8 mouse cellular contexts compared by ENCODE assay signal in the genomic region with DNA sequence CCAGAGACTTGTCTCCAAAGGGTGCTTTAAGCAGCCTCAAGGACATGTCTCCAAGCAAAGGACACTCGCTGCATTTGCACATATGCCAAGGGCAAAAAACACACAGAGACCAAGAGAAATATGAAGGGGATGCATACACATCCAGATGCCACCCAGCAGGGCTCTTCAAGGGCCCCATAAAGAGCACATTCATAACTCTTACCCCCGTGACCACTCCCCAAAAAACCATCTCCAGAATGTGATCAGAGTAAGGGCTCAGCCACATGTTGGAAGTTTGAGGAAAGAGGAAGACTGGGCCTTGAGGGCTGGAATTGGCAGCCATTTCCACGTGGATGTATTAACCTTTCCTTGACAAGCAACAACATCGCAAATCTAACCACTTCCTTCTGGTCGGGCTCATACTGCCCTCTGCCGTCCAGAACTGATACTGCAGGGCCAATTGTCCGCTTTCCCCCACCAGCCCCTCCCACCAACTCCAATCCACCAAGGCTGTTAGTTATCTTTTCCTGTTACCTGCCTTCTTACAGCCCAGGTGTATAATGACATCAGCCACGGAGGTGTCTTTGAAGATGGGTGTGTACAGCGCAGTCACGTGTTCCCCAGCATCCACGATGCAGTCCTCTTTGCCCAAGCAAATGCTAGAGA. TPM values are rescaled to one million over a fixed set of nuclear protein-coding genes. Genes with fewer than 3 reads are reported as not detected.
A peak's percentile ranks its signal among the peaks of the same experiment; 100 is the strongest.
DNase-seq lines count a peak whose midpoint lies in the region; ATAC-seq and TF ChIP-seq lines count a peak whose summit lies in the region.

No protein-coding gene starts in this region.

- no peak overlapping the region for H3K4me3 ChIP-seq in embryonic facial prominence, embryonic 13.5 days
- no peak overlapping the region for H3K4me3 ChIP-seq in liver, embryonic 13.5 days (replicated peaks)
- no peak overlapping the region for H3K4me3 ChIP-seq in neural tube, embryonic 12.5 days
- H3K4me3 ChIP-seq in testis, adult 2 months (ENCODE audit: control insufficient read depth, low read depth, low read length): no peak overlapping the region

- no peaks in the 10 kb centered on the region for H3K27me3 ChIP-seq in embryonic facial prominence, embryonic 13.5 days
- no peaks in the 10 kb centered on the region for H3K27me3 ChIP-seq in liver, embryonic 13.5 days
- no peaks in the 10 kb centered on the region for H3K27me3 ChIP-seq in neural tube, embryonic 12.5 days (replicated peaks)
- H3K27me3 ChIP-seq in testis, adult 2 months (ENCODE audit: control insufficient read depth, insufficient read depth, low read length): no peaks in the 10 kb centered on the region

- 0 out of 2 replicates have a peak, but pooled peaks cover under 1% of the 10 kb centered on the region for H3K4me1 ChIP-seq in embryonic facial prominence, embryonic 13.5 days
- no peaks in the 10 kb centered on the region for H3K4me1 ChIP-seq in liver, embryonic 13.5 days (replicated peaks)
- H3K4me1 ChIP-seq in neural tube, embryonic 12.5 days: no peaks in the 10 kb centered on the region
- H3K4me1 ChIP-seq in testis, adult 2 months (ENCODE audit: control insufficient read depth, insufficient read depth, low read length): peaks cover 2% of the 10 kb centered on the region; the same call in 1 of the 2 replicates

- H3K27ac ChIP-seq in embryonic facial prominence, embryonic 13.5 days: no peak overlapping the region
- no peak overlapping the region for H3K27ac ChIP-seq in liver, embryonic 13.5 days
- H3K27ac ChIP-seq in neural tube, embryonic 12.5 days: no peak overlapping the region
- H3K27ac ChIP-seq in testis, adult 2 months (ENCODE audit: control insufficient read depth, insufficient read depth, low read depth, low read length): no peak overlapping the region

- no peaks in the 10 kb centered on the region for H3K36me3 ChIP-seq in embryonic facial prominence, embryonic 13.5 days
- H3K36me3 ChIP-seq in liver, embryonic 13.5 days: no peaks in the 10 kb centered on the region
- H3K36me3 ChIP-seq in neural tube, embryonic 12.5 days: no peaks in the 10 kb centered on the region
- no peaks in the 10 kb centered on the region for H3K36me3 ChIP-seq in testis, adult 2 months (ENCODE audit: control insufficient read depth, insufficient read depth, low read length)

- ATAC-seq in embryonic facial prominence, embryonic 13.5 days (ENCODE audit: insufficient number of reproducible peaks, insufficient read depth, low FRiP score, low TSS enrichment, low read depth): no peak; the same call in 1 of the 2 replicates
- no peak for ATAC-seq in liver, embryonic 13.5 days (ENCODE audit: low read depth)
- ATAC-seq in neural tube, embryonic 12.5 days (ENCODE audit: low FRiP score, low read depth): peak; percentile 48

- no peak for TF ChIP-seq POLR2A in testis, adult 2 months (IDR thresholded peaks at IDR 0.05; ENCODE audit: control insufficient read depth, low read depth, low read length)

- peak; percentile 88 for DNase-seq in CD4-positive, CD25-positive, alpha-beta regulatory T cell, adult 2 months (ENCODE audit: low read depth, low spot score)
- peak; percentile 79 to 84 for DNase-seq in adrenal gland, postnatal 36 days
- DNase-seq in heart, adult 8-10 months (ENCODE audit: low spot score): peak; percentile 79
- DNase-seq in kidney, postnatal 10 days: peak; percentile 89
- peak; percentile 34 for DNase-seq in liver, embryonic 13.5 days

- 12% methylated on average over 11 of the region's 11 CpGs for WGBS in embryonic facial prominence, embryonic 13.5 days
- WGBS in liver, embryonic 13.5 days (ENCODE audit: insufficient replicate concordance): 12% methylated on average over 11 of the region's 11 CpGs
- 13% methylated on average over 11 of the region's 11 CpGs for WGBS in neural tube, embryonic 12.5 days

- peak; percentile 97 for TF ChIP-seq CTCF in testis, adult 2 months (IDR thresholded peaks at IDR 0.05; ENCODE audit: control insufficient read depth, insufficient read depth, insufficient replicate concordance, low read depth, low read length)

- peak overlapping the region; percentile 38 for H3K4me2 ChIP-seq in embryonic facial prominence, embryonic 13.5 days
- no peak overlapping the region for H3K4me2 ChIP-seq in liver, embryonic 13.5 days
- no peak overlapping the region for H3K4me2 ChIP-seq in neural tube, embryonic 12.5 days (replicated peaks)

- H3K9ac ChIP-seq in embryonic facial prominence, embryonic 13.5 days: no peak overlapping the region
- H3K9ac ChIP-seq in liver, embryonic 13.5 days: no peak overlapping the region
- no peak overlapping the region for H3K9ac ChIP-seq in neural tube, embryonic 12.5 days

- H3K9me3 ChIP-seq in embryonic facial prominence, embryonic 13.5 days: no peaks in the 10 kb centered on the region
- no peaks in the 10 kb centered on the region for H3K9me3 ChIP-seq in liver, embryonic 13.5 days (replicated peaks)
- no peaks in the 10 kb centered on the region for H3K9me3 ChIP-seq in neural tube, embryonic 12.5 days

RNA-seq across cellular contexts. Expression of gene Slc26a9, which starts 21.7 kb away (rescaled TPM):
- total RNA-seq in adrenal gland, postnatal 36 days (2021): not detected
- polyA plus RNA-seq in embryonic facial prominence, embryonic 13.5 days (2015; fragmentation: Nextera tagmentation; extraction: Ambion mirVana): not detected in 2 replicates
- total RNA-seq in heart, adult 8-10 months (2022): under 1 TPM in 3 of 4 experiments, not detected in 1; 0.06 to 0.16 (median 0.09) TPM
- polyA plus RNA-seq in liver, embryonic 13.5 days (2015; fragmentation: Nextera tagmentation; extraction: Ambion mirVana): not detected in 2 replicates
- polyA plus RNA-seq in neural tube, embryonic 12.5 days (2016; fragmentation: Nextera tagmentation; extraction: Ambion mirVana): not detected in 2 replicates
- 0.17 and 0.32 TPM in 2 replicates for polyA plus RNA-seq in testis, adult 2 months (2012; rRNA removed)

RNA-seq across cellular contexts. Expression of gene Pm20d1, which starts 31.7 kb away (rescaled TPM):
- 10 to 100 TPM in 1 of 2 experiments, 1 to 10 TPM in 1; 6.7 to 15.6 TPM for total RNA-seq in adrenal gland, postnatal 36 days (2021)
- 0.32 and 0.53 TPM in 2 replicates for polyA plus RNA-seq in embryonic facial prominence, embryonic 13.5 days (2015; fragmentation: Nextera tagmentation; extraction: Ambion mirVana)
- total RNA-seq in heart, adult 8-10 months (2022): 10 to 100 TPM in 1 of 4 experiments, 1 to 10 TPM in 3; 7.1 to 10.1 (median 8.0) TPM
- 3.2 and 4.4 TPM in 2 replicates for polyA plus RNA-seq in liver, embryonic 13.5 days (2015; fragmentation: Nextera tagmentation; extraction: Ambion mirVana)
- 0.51 and 0.58 TPM in 2 replicates for polyA plus RNA-seq in neural tube, embryonic 12.5 days (2016; fragmentation: Nextera tagmentation; extraction: Ambion mirVana)
- 0.28 and 0.31 TPM in 2 replicates for polyA plus RNA-seq in testis, adult 2 months (2012; rRNA removed)

Comparison
In these comparisons a context has a peak if more than half of its experiments do, and no peak if none do; other contexts are left out.
1. DNase-seq: peak in every context shown above with its lines; median percentile 89 in kidney, postnatal 10 days; 88 in CD4-positive, CD25-positive, alpha-beta regulatory T cell, adult 2 months; 82 in adrenal gland, postnatal 36 days; 79 in heart, adult 8-10 months; 34 in liver, embryonic 13.5 days.